Mouse (Mus musculus) liver, embryonic 16.5 days (tissue): ENCODE data around the gene Dscam. TPM values are rescaled to one million over a fixed set of nuclear protein-coding genes. Genes with fewer than 3 reads are reported as not detected.

Source experiments
- ATAC-seq: fragments of 200-750 bp; cut with Nextera tagmentation; 2 replicates; pipeline ENCODE4 v1.8.0; 2017; ENCODE audit warnings: low read depth, mild to moderate bottlenecking, moderate number of reproducible peaks, moderate library complexity
- H3K27ac ChIP-seq: fragments of 300-500 bp; sonication (generic); 2 replicates; pipeline ENCODE4 v1.5.1; 2014; ENCODE audit warnings: mild to moderate bottlenecking, low read length
- H3K27me3 ChIP-seq: fragments of 300-500 bp; sonication (generic); 2 replicates; pipeline ENCODE4 v1.6.1; 2014; ENCODE audit warnings: low read depth, low read length, mixed read lengths; ENCODE audit not compliant: control insufficient read depth, insufficient read depth
- H3K36me3 ChIP-seq: fragments of 300-500 bp; sonication (generic); 2 replicates; pipeline ENCODE4 v1.6.1; 2014; ENCODE audit warnings: mild to moderate bottlenecking; ENCODE audit not compliant: control insufficient read depth, insufficient read depth
- H3K4me1 ChIP-seq: fragments of 300-500 bp; sonication (generic); 2 replicates; pipeline ENCODE4 v1.6.1; 2014; ENCODE audit warnings: low read depth, low read length, mixed read lengths; ENCODE audit not compliant: control insufficient read depth
- H3K4me2 ChIP-seq: fragments of 300-500 bp; sonication (generic); 2 replicates; pipeline ENCODE4 v1.6.1; 2014; ENCODE audit warnings: low read depth, low read length, mixed read lengths
- H3K4me3 ChIP-seq: fragments of 300-500 bp; sonication (generic); 2 replicates; pipeline ENCODE4 v1.5.1; 2014; ENCODE audit warnings: low read depth, mild to moderate bottlenecking, low read length
- H3K9ac ChIP-seq: fragments of 300-500 bp; sonication (generic); 2 replicates; pipeline ENCODE4 v1.6.1; 2014; ENCODE audit warnings: low read depth, low read length
- H3K9me3 ChIP-seq: fragments of 300-500 bp; sonication (generic); replicated peaks from 2 replicates; pipeline ENCODE4 v1.6.1; 2016; ENCODE audit warnings: low read length; ENCODE audit not compliant: control insufficient read depth
- WGBS: fragments of 180-500 bp; shearing (Covaris S2); extraction: QIAGEN DNeasy Blood & Tissue Kit; methylation state at CpG from one replicate; pipeline ENCODE4 v1.1.7; 2014; ENCODE audit not compliant: insufficient replicate concordance; 5-methylcytosine and 5-hydroxymethylcytosine counted together
- polyA plus RNA-seq: library from polyadenylated mRNA; unstranded; fragments of >200 nt; fragmentation: Nextera tagmentation; extraction: Ambion mirVana; gene quantifications from 2 replicates; pipeline ENCODE4 v1.2.1, GENCODE M21; 2015

Gene Dscam
- polyA plus RNA-seq, 1 experiment from 2014 or later, result not detected

DNA sequence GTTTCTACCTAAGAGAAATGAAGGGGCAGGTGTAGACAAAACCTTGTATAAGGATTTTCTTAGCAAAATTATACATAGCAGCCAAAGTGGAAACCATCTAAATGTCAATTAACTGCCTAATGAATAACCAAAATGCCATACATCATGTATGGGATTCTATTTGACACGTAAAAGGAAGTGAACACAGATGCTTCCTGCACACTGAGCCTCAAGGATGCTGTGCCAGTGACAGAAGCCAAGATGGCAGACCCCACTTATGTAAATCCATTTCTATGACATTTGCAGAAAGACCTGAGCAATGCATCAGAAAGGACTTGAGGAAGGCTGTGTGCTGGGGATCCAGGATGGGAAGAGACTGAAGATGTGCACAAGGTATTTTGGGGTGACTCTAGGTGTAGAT is 28.6 kb downstream of the Dscam start:
- Histone ChIP-seq H3K4me3 (no peak overlapping the region), H3K9me3 (no peaks in the 10 kb centered on the region)
- WGBS, result 30% methylated on average over 1 of the region's 1 CpGs

DNA sequence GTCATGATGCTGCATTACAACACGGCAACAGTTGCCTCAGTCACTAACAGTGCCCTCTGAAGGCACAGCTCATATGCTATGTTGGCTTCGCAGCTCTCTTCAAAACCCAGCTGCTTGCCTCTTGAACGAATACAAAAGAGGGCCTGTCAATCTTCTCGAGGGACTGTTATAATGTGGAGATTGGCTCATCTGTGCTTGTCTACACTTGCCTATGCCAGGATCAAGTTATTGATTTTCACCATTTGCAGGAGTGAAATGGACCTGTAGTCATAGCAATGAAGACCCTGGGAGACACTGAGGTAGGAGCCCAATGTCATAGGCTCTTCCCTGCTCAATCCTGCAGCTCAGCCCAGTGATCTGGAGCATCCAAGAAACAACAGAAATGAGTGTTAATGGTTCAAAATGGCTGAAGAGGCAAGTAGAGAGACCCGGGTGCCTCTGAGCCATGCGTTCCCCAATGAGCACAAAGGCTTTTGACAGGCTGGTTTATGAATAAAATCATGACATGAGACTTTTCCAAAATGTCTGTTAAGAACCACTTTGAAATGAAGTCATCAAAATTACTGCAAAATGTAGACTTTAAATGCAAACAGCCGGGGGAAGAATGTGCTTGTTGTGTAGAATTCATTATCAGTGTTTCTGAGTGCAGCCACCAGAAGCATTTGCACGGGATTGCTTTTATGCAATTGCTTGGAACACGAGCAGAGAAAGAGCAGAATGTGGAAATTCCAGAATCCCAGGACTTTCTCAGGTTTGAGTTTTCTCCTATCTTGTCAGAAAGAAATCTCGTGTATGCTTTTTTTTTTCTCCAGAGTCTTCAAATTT is 35.3 kb downstream of the Dscam start:
- H3K9ac ChIP-seq, result no peak overlapping the region
- 54% methylated on average over 10 of the region's 10 CpGs for WGBS

More for the DNA sequence above, 28.6 kb downstream of the Dscam start:
- H3K36me3 ChIP-seq, result no peaks in the 10 kb centered on the region
- ATAC-seq, result no peak
- H3K9ac ChIP-seq, result no peak overlapping the region
- H3K27ac ChIP-seq, result no peak overlapping the region
- H3K27me3 ChIP-seq, result no peaks in the 10 kb centered on the region
- no peaks in the 10 kb centered on the region for H3K4me1 ChIP-seq
- no peak overlapping the region for H3K4me2 ChIP-seq

DNA sequence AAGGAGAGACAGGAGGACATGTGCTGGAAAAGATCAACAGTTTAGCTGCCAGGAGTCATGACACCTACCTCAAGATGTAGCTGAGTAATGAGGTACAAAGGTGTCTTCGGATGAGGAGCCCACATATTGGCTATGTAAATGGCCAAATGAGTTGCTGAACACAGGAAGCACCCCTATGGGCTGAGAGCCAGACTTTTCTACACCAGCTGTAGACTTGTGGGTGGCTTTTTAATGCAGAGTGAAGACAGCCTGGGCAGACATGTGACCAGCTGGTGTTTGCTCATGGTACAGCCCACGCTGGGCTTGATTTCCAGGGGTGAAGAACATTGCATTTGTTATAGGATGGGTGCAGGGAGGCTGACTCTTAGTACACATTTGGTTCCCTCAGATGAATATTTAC is 43.3 kb downstream of the Dscam start:
- Histone ChIP-seq H3K9ac (no peak overlapping the region), H3K27ac (no peak overlapping the region), H3K4me1 (no peaks in the 10 kb centered on the region), H3K4me2 (no peak overlapping the region), H3K27me3 (no peaks in the 10 kb centered on the region), H3K9me3 (no peaks in the 10 kb centered on the region), H3K4me3 (no peak overlapping the region), H3K36me3 (no peaks in the 10 kb centered on the region)
- WGBS, result 32% methylated on average over 2 of the region's 2 CpGs
- no peak for ATAC-seq

More for the DNA sequence above, 35.3 kb downstream of the Dscam start:
- Histone ChIP-seq H3K9me3 (no peaks in the 10 kb centered on the region), H3K27ac (no peak overlapping the region), H3K4me1 (no peaks in the 10 kb centered on the region), H3K4me3 (no peak overlapping the region), H3K36me3 (no peaks in the 10 kb centered on the region), H3K4me2 (no peak overlapping the region), H3K27me3 (no peaks in the 10 kb centered on the region)
- ATAC-seq, result no peak

DNA sequence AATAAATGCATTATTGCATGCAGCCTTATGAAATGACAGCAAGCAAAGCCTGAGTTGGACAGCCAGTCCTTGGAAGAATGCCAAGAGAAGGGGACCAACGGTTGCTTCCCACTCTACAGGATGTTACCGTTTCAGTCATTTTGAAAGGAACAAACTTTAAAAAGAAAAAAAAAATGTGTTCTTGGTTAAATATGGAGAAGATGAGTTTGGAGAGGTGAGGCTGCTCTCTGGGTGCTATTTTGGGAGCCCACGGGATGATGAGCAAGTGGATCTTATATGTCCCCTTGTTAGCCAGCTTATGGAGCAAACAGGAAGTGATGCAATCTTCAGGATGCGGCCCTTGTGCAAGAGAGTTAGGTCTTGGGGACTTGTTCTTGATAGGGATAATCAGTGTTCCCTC is 60.5 kb downstream of the Dscam start:
- no peak overlapping the region for H3K4me2 ChIP-seq
- H3K27ac ChIP-seq, result no peak overlapping the region
- H3K36me3 ChIP-seq, result no peaks in the 10 kb centered on the region
- no peaks in the 10 kb centered on the region for H3K9me3 ChIP-seq
- H3K4me3 ChIP-seq, result no peak overlapping the region
- no peaks in the 10 kb centered on the region for H3K27me3 ChIP-seq
- no peak overlapping the region for H3K9ac ChIP-seq
- 41% methylated on average over 4 of the region's 4 CpGs for WGBS
- no peak for ATAC-seq
- no peaks in the 10 kb centered on the region for H3K4me1 ChIP-seq

- 21% methylated on average over 2 of the region's 2 CpGs for WGBS
- no peaks in the 10 kb centered on the region for H3K27me3 ChIP-seq
- ATAC-seq, result no peak
Measured at GRCm38 (mm10) chr16:97105266-97105665, 65.3 kb downstream of the Dscam start.

DNA sequence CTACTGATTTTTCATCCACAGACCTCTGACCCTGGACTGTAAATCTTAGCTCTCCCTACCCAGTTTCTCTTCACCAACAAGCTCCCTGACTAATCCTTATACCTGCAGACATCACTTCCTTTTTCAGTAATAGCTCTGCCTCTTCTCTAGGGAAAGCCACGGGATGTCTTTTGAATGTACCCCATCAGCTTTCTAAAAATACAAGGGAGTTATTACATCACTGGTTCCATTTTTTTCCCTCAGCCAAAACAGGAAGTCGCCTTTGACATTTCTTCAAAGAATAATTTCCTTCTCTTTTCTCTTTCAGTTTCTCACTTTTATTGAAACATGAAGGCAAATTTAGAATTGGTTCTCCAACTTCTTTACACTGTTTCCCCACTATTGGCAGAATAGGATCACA is 67.5 kb downstream of the Dscam start:
- WGBS, result 19% methylated on average over 2 of the region's 2 CpGs
- no peak overlapping the region for H3K9ac ChIP-seq
- H3K27ac ChIP-seq, result no peak overlapping the region
- no peaks in the 10 kb centered on the region for H3K27me3 ChIP-seq
- no peak overlapping the region for H3K4me2 ChIP-seq
- no peaks in the 10 kb centered on the region for H3K9me3 ChIP-seq
- no peak overlapping the region for H3K4me3 ChIP-seq
- no peaks in the 10 kb centered on the region for H3K36me3 ChIP-seq
- H3K4me1 ChIP-seq, result no peaks in the 10 kb centered on the region
- no peak for ATAC-seq

More at GRCm38 (mm10) chr16:97105266-97105665, 65.3 kb downstream of the Dscam start:
- no peak overlapping the region for H3K27ac ChIP-seq
- no peaks in the 10 kb centered on the region for H3K9me3 ChIP-seq
- no peaks in the 10 kb centered on the region for H3K36me3 ChIP-seq
- H3K4me3 ChIP-seq, result no peak overlapping the region
- no peak overlapping the region for H3K4me2 ChIP-seq
- no peak overlapping the region for H3K9ac ChIP-seq
- H3K4me1 ChIP-seq, result no peaks in the 10 kb centered on the region

- no peak overlapping the region for H3K4me3 ChIP-seq
- no peaks in the 10 kb centered on the region for H3K27me3 ChIP-seq
- no peak overlapping the region for H3K27ac ChIP-seq
- no peaks in the 10 kb centered on the region for H3K9me3 ChIP-seq
- no peaks in the 10 kb centered on the region for H3K36me3 ChIP-seq
- H3K4me1 ChIP-seq, result no peaks in the 10 kb centered on the region
- H3K4me2 ChIP-seq, result no peak overlapping the region
- ATAC-seq, result no peak
- WGBS, result 61% methylated on average over 2 of the region's 2 CpGs
- H3K9ac ChIP-seq, result no peak overlapping the region
Measured at GRCm38 (mm10) chr16:97100091-97100490, 70.5 kb downstream of the Dscam start.

- no peak overlapping the region for H3K9ac ChIP-seq
- no peaks in the 10 kb centered on the region for H3K27me3 ChIP-seq
- no peaks in the 10 kb centered on the region for H3K4me1 ChIP-seq
- WGBS, result 60% methylated on average over 5 of the region's 5 CpGs
- no peak overlapping the region for H3K4me2 ChIP-seq
- no peaks in the 10 kb centered on the region for H3K36me3 ChIP-seq
- no peaks in the 10 kb centered on the region for H3K9me3 ChIP-seq
- H3K27ac ChIP-seq, result no peak overlapping the region
- no peak for ATAC-seq
- H3K4me3 ChIP-seq, result no peak overlapping the region
Measured at GRCm38 (mm10) chr16:97098508-97098907, 72.0 kb downstream of the Dscam start.

GRCm38 (mm10) chr16:97096709-97097108 is 73.8 kb downstream of the Dscam start:
- no peak overlapping the region for H3K4me2 ChIP-seq
- H3K9ac ChIP-seq, result no peak overlapping the region
- H3K27me3 ChIP-seq, result no peaks in the 10 kb centered on the region
- H3K9me3 ChIP-seq, result no peaks in the 10 kb centered on the region
- H3K27ac ChIP-seq, result no peak overlapping the region
- no peak for ATAC-seq
- 61% methylated on average over 2 of the region's 2 CpGs for WGBS
- no peak overlapping the region for H3K4me3 ChIP-seq
- no peaks in the 10 kb centered on the region for H3K4me1 ChIP-seq
- H3K36me3 ChIP-seq, result no peaks in the 10 kb centered on the region
